Mouse (Mus musculus) embryonic facial prominence, embryonic 15.5 days (tissue): ENCODE results near the gene Iqgap3. TPM values are rescaled to one million over a fixed set of nuclear protein-coding genes. Genes with fewer than 3 reads are reported as not detected.

Experiments used
- ATAC-seq: fragments of 200-750 bp; cut with Nextera tagmentation; 2 replicates; pipeline ENCODE4 v1.8.0; 2017; ENCODE audit warnings: low read depth, moderate TSS enrichment; ENCODE audit not compliant: insufficient number of reproducible peaks, low FRiP score, low TSS enrichment
- H3K27ac ChIP-seq: fragments of 300-500 bp; sonication (generic); replicated peaks from 2 replicates; pipeline ENCODE4 v1.5.1; 2015; ENCODE audit warnings: mild to moderate bottlenecking, inconsistent platforms
- H3K27me3 ChIP-seq: fragments of 300-500 bp; sonication (generic); 2 replicates; pipeline ENCODE4 v1.6.1; 2015; ENCODE audit warnings: inconsistent platforms
- H3K36me3 ChIP-seq: fragments of 300-500 bp; sonication (generic); 2 replicates; pipeline ENCODE4 v1.6.1; 2015; ENCODE audit warnings: mild to moderate bottlenecking, inconsistent platforms
- H3K4me1 ChIP-seq: fragments of 300-500 bp; sonication (generic); 2 replicates; pipeline ENCODE4 v1.6.1; 2015; ENCODE audit warnings: inconsistent platforms
- H3K4me2 ChIP-seq: fragments of 300-500 bp; sonication (generic); replicated peaks from 2 replicates; pipeline ENCODE4 v1.6.1; 2015; ENCODE audit warnings: mild to moderate bottlenecking, inconsistent platforms
- H3K4me3 ChIP-seq: fragments of 300-500 bp; sonication (generic); replicated peaks from 2 replicates; pipeline ENCODE4 v1.5.1; 2015; ENCODE audit warnings: mild to moderate bottlenecking, inconsistent platforms
- H3K9ac ChIP-seq: fragments of 300-500 bp; sonication (generic); 2 replicates; pipeline ENCODE4 v1.6.1; 2015; ENCODE audit warnings: inconsistent platforms
- H3K9me3 ChIP-seq: fragments of 300-500 bp; sonication (generic); replicated peaks from 2 replicates; pipeline ENCODE4 v1.6.1; 2016; ENCODE audit warnings: inconsistent platforms
- whole genome bisulfite sequencing: fragments of 180-500 bp; shearing (Covaris S2); methylation state at CpG from one replicate; pipeline ENCODE4 v1.1.7; 2015; 5-methylcytosine and 5-hydroxymethylcytosine counted together
- polyA plus RNA-seq: library from polyadenylated mRNA; unstranded; fragments of >200 nt; fragmentation: Nextera tagmentation; extraction: Ambion mirVana; gene quantifications from 2 replicates; pipeline ENCODE4 v1.2.1, GENCODE M21; 2015

Gene Iqgap3
- polyA plus RNA-seq, 1 experiment from 2014 or later: 16.8 TPM

DNA sequence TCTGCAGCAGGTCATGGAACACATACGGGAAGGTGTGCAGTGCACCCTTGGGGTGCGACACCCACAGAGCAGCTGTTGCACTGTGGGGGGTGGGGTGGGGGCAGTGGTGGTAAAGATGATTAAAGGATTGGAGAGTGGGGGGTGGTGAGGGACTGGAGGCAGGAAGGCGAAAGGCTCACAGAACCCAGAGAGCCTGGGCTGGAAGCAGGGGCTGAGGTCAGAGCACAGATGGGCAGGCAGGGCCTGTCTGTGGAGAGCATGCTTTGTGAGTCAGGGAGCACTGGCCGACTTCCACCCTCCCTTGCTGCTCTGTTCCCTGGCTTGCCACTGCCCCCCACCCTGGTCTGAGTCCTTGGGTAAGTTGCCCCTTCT is 63.6 kb downstream of the Iqgap3 start:
- no peaks in the 10 kb centered on the region for H3K9me3 ChIP-seq
- H3K36me3 ChIP-seq: no peaks in the 10 kb centered on the region
- WGBS: 20% methylated on average over 4 of the region's 4 CpGs
- H3K4me3 ChIP-seq: peak overlapping the region; percentile 92
- H3K4me1 ChIP-seq: peaks cover 86% of the 10 kb centered on the region
- H3K27ac ChIP-seq: peak overlapping the region; percentile 68
- no peaks in the 10 kb centered on the region for H3K27me3 ChIP-seq
- H3K4me2 ChIP-seq: peak overlapping the region; percentile 95
- H3K9ac ChIP-seq: 0 out of 2 replicates have a peak overlapping the region, but pooled peaks have one; percentile 6
- ATAC-seq: no peak

DNA sequence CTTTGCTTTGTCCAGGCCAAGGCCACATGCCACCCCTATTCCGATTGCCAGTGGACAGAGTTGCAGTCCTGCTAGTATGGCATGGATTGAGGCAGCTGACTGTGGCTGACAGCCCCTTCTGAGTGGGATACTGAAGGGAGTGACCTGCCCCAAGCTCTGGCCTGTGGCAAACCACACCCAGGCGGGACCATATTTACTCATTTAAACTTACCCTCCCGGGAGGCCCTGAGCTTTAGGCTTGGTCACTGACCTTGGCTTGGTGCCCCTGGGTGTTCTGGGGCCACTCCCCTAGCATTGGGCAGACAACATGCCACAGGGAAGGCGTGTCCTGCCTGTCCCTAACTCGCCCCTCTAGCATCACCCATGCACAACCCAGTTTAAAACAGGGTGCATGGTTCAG is 64.2 kb downstream of the Iqgap3 start:
- Histone ChIP-seq H3K9me3 (no peaks in the 10 kb centered on the region), H3K4me1 (peaks cover 86% of the 10 kb centered on the region), H3K36me3 (no peaks in the 10 kb centered on the region), H3K27ac (peak overlapping the region; percentile 68), H3K4me2 (peak overlapping the region; percentile 95), H3K9ac (no peak overlapping the region), H3K4me3 (peak overlapping the region; percentile 7; the same call in 1 of the 2 replicates), H3K27me3 (no peaks in the 10 kb centered on the region)
- ATAC-seq: no peak
- WGBS: 49% methylated on average over 5 of the region's 5 CpGs

DNA sequence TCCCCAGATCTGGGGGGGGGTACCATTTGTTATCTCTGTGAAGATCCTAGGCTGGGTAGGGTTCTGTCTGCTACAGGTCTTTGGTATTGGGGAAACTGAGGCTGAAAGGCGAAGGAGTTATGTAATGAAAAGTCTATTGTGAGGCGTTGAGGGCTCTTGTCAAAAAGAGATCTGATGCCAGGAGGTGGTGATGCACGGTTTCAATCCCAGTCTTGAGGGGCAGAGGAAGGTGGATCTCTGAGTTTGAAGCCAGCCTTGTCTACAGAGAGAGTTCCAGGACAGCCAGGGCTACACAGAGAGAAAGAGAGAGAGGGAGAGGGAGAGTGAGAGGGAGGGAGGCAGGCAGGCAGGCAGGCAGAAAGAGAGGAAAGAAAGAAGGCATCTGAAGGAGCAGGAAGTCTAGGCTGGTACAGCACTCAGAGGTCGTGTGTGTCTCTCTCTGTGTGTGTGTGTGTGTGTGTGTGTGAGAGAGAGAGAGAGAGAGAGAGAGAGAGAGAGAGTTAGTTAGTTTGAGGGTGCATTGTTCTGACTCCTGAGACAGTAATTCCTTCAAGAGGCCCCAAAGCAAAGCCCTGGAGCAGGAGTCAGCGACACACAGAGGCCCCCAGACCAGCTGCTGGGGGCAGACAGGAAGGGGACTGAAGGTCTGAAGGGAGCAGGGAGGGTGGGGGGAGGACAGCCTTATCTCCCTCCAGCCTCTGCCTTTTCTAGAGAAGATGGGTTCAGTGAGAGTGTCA is 64.8 kb downstream of the Iqgap3 start:
- ATAC-seq: no peak
- Histone ChIP-seq H3K4me1 (peaks cover 86% of the 10 kb centered on the region), H3K27me3 (no peaks in the 10 kb centered on the region), H3K36me3 (no peaks in the 10 kb centered on the region), H3K4me3 (peak overlapping the region; percentile 7; the same call in 1 of the 2 replicates), H3K27ac (no peak overlapping the region; the same call in 1 of the 2 replicates), H3K4me2 (peak overlapping the region; percentile 95; the same call in 1 of the 2 replicates), H3K9ac (no peak overlapping the region), H3K9me3 (no peaks in the 10 kb centered on the region)
- 33% methylated on average over 5 of the region's 5 CpGs for WGBS

DNA sequence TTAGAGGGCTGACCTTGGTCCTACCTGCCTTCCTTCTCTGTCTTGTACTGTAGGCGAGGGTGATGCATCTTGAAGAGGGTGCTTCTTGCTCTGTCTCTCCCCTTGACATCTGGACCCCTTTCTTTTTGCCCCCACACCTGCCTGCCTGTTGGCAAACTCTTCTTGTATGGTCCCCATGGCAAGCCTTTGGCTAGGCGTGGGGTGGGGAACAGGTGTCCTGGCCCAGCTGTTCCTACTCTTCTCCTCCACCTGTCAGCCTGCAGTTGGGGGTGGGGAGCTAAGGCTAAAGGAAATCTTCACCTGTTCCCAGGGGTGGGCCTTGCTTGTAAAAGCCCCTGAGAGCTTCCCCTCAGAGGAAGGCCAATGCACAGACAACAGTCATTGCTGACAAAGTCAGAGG is 65.7 kb downstream of the Iqgap3 start:
- ATAC-seq: no peak
- Histone ChIP-seq H3K4me3 (no peak overlapping the region), H3K4me2 (no peak overlapping the region), H3K9ac (no peak overlapping the region), H3K36me3 (no peaks in the 10 kb centered on the region), H3K27ac (peak overlapping the region; percentile 40; the same call in 1 of the 2 replicates), H3K4me1 (peaks cover 90% of the 10 kb centered on the region), H3K27me3 (no peaks in the 10 kb centered on the region), H3K9me3 (no peaks in the 10 kb centered on the region)
- WGBS: 60% methylated on average over 2 of the region's 2 CpGs

DNA sequence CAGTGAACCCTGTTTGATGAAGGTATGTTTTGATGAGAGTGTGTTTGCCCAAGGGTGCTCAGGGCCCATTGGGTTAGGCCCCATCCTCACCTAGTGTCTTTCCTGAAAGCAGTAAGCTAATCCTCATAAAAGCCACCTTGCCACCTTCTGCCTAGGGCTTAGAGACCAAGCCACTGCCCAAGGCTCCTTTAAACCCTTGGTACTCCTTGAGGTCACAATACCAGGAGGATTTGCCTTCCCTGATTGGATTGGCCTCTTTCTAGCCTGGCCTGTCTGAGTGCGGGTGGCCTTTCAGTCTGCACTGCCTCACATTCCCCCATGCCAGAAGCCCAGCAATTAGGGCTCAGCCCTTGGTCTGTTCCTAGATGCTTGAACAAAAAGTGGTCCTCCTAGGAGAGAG is 66.1 kb downstream of the Iqgap3 start:
- H3K4me3 ChIP-seq: no peak overlapping the region
- H3K9ac ChIP-seq: no peak overlapping the region
- H3K27me3 ChIP-seq: no peaks in the 10 kb centered on the region
- no peaks in the 10 kb centered on the region for H3K36me3 ChIP-seq
- peaks cover 90% of the 10 kb centered on the region for H3K4me1 ChIP-seq
- peak overlapping the region; percentile 40; the same call in 1 of the 2 replicates for H3K27ac ChIP-seq
- H3K4me2 ChIP-seq: no peak overlapping the region
- H3K9me3 ChIP-seq: no peaks in the 10 kb centered on the region
- ATAC-seq: no peak
- WGBS: 74% methylated on average over 1 of the region's 1 CpGs

DNA sequence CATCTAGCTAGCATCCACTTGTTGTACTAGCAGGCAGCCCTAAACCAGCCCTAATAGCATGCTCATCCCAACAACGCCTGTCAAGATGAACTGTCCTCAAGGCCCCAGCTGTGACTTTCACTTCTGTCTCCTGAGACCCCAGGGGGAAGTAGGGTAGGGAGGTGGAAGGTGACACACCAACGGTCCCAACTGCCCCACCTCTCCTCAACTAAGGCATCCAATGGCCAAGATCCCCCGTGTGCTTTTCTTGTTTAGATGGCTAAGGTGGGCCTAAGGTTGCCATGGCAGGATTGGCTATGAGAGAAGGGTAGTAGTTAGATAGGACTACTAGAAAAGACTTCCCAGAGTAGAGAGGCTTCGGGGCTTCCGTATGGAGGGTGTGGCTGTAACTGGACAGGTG is 66.6 kb downstream of the Iqgap3 start:
- Histone ChIP-seq H3K4me3 (no peak overlapping the region), H3K36me3 (no peaks in the 10 kb centered on the region), H3K27ac (peak overlapping the region; percentile 74; the same call in 1 of the 2 replicates), H3K4me2 (no peak overlapping the region), H3K27me3 (no peaks in the 10 kb centered on the region), H3K4me1 (peaks cover 90% of the 10 kb centered on the region), H3K9ac (no peak overlapping the region), H3K9me3 (no peaks in the 10 kb centered on the region)
- 82% methylated on average over 5 of the region's 5 CpGs for WGBS
- ATAC-seq: no peak

DNA sequence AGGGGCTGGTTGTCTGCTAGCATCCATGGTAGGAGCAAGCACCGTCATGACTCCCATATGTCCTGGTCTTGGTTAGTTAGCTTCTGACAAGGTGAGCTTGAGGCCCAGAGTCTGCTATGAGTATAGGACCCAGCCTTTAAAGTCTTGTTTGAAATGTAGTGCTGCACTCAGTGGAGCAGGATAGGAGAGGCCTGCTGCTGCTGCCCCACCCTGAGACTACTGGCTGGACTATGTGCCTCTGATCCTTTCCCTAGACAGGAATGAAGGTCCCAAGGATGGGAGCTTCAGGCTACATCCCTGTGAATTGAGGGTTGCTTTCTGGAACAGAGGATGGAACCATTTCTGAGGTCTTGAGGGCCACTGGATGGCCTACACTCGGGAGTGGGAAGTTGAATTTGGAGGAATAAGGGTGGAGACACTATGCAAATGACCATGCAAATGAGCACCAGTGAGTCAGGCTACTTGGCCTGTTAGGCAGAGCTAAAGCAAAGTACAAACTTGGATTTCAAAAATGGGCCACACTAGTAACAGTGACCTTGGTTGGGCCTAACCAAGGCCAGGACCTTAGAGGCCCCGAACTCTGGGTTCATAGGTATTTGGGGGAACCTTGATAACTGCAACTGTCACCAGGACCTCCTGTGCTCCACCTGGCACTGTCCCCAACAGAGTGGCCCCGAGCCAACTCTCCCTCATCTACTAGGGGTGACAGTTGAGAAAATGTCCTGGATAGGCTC is 67.2 kb downstream of the Iqgap3 start:
- H3K9ac ChIP-seq: no peak overlapping the region
- peak overlapping the region; percentile 74 for H3K27ac ChIP-seq
- no peaks in the 10 kb centered on the region for H3K27me3 ChIP-seq
- peak overlapping the region; percentile 30 for H3K4me2 ChIP-seq
- no peak for ATAC-seq
- no peaks in the 10 kb centered on the region for H3K9me3 ChIP-seq
- no peaks in the 10 kb centered on the region for H3K36me3 ChIP-seq
- no peak overlapping the region for H3K4me3 ChIP-seq
- WGBS: 55% methylated on average over 4 of the region's 4 CpGs
- H3K4me1 ChIP-seq: peaks cover 84% of the 10 kb centered on the region

DNA sequence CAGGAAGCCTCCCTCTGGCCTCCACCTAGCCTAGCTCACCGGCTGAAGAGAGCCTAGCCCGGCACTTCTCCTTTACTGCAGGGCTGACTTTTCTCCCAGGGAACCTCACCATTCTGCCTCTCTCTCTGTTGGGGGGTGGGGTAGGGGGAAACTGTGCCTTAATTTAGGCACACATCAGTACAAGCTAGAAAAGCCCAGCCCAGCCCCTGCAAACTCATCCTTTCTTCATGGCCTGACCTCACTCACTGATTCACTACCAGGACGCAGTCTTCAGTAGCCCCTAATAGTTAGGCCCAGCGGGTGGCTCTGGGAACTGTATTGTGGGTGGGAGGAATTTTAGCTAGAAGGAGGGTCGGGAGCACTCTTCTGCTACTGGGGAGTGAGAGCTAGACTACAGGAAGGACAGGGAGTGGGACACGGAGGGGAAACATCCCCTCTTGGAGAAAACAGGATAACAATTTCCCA is 67.8 kb downstream of the Iqgap3 start:
- H3K27me3 ChIP-seq: no peaks in the 10 kb centered on the region
- H3K9ac ChIP-seq: peak overlapping the region; percentile 6; the same call in 1 of the 2 replicates
- H3K36me3 ChIP-seq: no peaks in the 10 kb centered on the region
- H3K4me3 ChIP-seq: no peak overlapping the region
- H3K4me2 ChIP-seq: peak overlapping the region; percentile 30
- peaks cover 78% of the 10 kb centered on the region for H3K4me1 ChIP-seq
- H3K27ac ChIP-seq: peak overlapping the region; percentile 74
- H3K9me3 ChIP-seq: no peaks in the 10 kb centered on the region
- 22% methylated on average over 6 of the region's 6 CpGs for WGBS
- ATAC-seq: no peak

DNA sequence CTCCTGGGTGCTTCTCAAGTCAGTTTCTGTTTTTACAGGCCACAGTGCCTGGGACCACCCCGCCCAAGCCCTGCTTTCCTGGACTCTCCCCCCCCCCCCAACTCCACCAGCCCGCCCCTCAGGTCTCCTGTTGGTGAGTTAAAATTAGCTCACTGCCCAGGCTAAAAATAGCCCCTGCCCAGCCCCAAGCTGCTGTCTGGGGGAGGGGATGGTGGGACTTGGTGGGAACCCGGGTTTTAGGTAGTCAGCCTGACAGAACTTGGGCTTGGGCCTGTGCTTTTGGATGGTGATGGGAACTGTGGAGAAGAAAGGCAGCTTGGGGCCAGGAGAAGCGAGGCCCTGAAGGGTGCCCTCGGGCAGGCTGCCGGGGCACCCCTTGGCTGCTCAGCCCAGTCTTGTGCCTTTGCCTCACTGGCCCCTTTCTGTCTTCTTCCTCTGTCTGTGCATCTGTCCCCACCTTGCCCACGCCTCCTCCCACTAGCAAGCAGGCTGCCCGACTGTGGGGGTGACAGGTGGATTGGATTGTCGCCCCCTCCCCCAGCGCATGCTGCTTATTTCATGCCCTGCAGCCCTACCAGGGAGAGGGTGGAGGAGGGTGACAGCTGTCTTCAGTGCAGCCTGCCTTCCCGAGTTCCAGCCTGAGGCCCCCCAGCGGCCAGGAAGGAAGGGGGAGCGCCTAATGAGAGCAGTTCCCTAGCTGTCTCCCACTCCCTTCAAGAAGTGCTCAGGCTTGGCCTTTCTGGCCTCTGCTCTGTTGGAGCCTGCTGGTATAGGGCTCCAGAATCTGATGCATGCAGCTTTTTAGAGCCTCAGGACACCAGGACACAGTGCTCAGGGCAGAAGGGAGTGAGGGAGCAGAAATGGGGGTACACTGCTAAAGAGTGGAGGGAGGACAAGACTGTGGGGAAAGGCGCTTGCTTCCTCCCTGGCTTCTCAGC is 68.6 kb downstream of the Iqgap3 start:
- H3K27ac ChIP-seq: peak overlapping the region; percentile 74
- 22% methylated on average over 14 of the region's 14 CpGs for WGBS
- H3K9me3 ChIP-seq: no peaks in the 10 kb centered on the region
- H3K4me2 ChIP-seq: peak overlapping the region; percentile 30
- no peak overlapping the region; the same call in 1 of the 2 replicates for H3K9ac ChIP-seq
- H3K27me3 ChIP-seq: no peaks in the 10 kb centered on the region
- ATAC-seq: peak; percentile 52; the same call in 1 of the 2 replicates
- H3K36me3 ChIP-seq: peaks cover 2% of the 10 kb centered on the region; the same call in 1 of the 2 replicates
- peaks cover 70% of the 10 kb centered on the region for H3K4me1 ChIP-seq
- peak overlapping the region; percentile 6; the same call in 1 of the 2 replicates for H3K4me3 ChIP-seq

DNA sequence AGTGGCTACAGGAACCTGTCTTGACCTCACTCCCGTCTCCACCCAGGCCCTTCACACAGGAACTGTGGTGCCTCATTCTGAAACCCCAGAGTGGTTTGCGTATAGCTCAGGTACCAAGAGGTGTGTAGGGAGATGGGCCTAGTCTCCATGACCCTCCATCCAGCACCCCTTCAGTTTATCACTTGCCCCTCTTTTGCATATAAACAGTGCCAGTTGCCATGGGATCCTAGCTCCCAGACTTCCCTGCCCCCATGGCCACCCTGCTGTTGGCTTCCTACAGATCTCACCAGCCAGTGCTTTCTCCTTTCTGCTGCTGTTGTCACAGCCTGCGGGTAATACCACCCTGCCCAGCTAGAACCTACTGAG is 69.2 kb downstream of the Iqgap3 start:
- WGBS: 59% methylated on average over 3 of the region's 3 CpGs
- Histone ChIP-seq H3K27me3 (no peaks in the 10 kb centered on the region), H3K9me3 (no peaks in the 10 kb centered on the region), H3K4me3 (no peak overlapping the region), H3K27ac (peak overlapping the region; percentile 68), H3K36me3 (peaks cover 8% of the 10 kb centered on the region), H3K4me2 (no peak overlapping the region), H3K9ac (no peak overlapping the region), H3K4me1 (peaks cover 64% of the 10 kb centered on the region)
- ATAC-seq: 0 out of 2 replicates have a peak, but pooled peaks have one; percentile 7
